Mouse (Mus musculus) ES-Bruce4 (cell line): ENCODE data around the gene Samd7. TPM values are rescaled to one million over a fixed set of nuclear protein-coding genes. Genes with fewer than 3 reads are reported as not detected.
"Not testable (repeated sequence)": the region's sequence is repeated elsewhere in the genome, so short reads cannot be mapped to it uniquely, and the experiment has no call there.

Experiments used
- H3K27ac ChIP-seq: 2 replicates; pipeline ENCODE4 v1.5.1; 2012; ENCODE audit warnings: low read length, inconsistent platforms; ENCODE audit not compliant: insufficient read depth
- H3K27me3 ChIP-seq: 2 replicates; pipeline ENCODE4 v1.6.1; 2012; ENCODE audit warnings: mild to moderate bottlenecking, low read length, inconsistent platforms; ENCODE audit not compliant: control insufficient read depth, poor library complexity, insufficient read depth, severe bottlenecking
- H3K36me3 ChIP-seq: 2 replicates; pipeline ENCODE4 v1.6.1; 2012; ENCODE audit warnings: inconsistent platforms, mild to moderate bottlenecking, low read length, moderate library complexity; ENCODE audit not compliant: control insufficient read depth, poor library complexity, insufficient read depth, severe bottlenecking
- H3K4me1 ChIP-seq: one replicate; pipeline ENCODE4 v1.8.1; 2011; ENCODE audit warnings: low read length; ENCODE audit not compliant: control insufficient read depth, insufficient read depth
- H3K4me3 ChIP-seq: 2 replicates; pipeline ENCODE4 v1.5.1; 2011; ENCODE audit warnings: low read depth, mild to moderate bottlenecking, low read length
- H3K9ac ChIP-seq: 2 replicates; pipeline ENCODE4 v1.6.1; 2012; ENCODE audit warnings: low read depth, mild to moderate bottlenecking, inconsistent platforms; ENCODE audit not compliant: poor library complexity, severe bottlenecking
- H3K9me3 ChIP-seq: replicated peaks from 2 replicates; pipeline ENCODE4 v1.6.1; 2012; ENCODE audit warnings: mild to moderate bottlenecking, low read length, inconsistent platforms; ENCODE audit not compliant: control insufficient read depth, poor library complexity, insufficient read depth, severe bottlenecking
- CTCF ChIP-seq: IDR thresholded peaks from one replicate; pipeline ENCODE4 v1.8.1; 2011; ENCODE audit warnings: low read depth, low read length
- EP300 ChIP-seq: IDR thresholded peaks from 2 replicates; pipeline ENCODE4 v1.6.1; 2011; ENCODE audit warnings: low read depth, low read length; ENCODE audit not compliant: insufficient read depth
- POLR2A ChIP-seq: IDR thresholded peaks from one replicate; pipeline ENCODE4 v1.8.1; 2011; ENCODE audit warnings: low read length; ENCODE audit not compliant: insufficient read depth
- polyA plus RNA-seq: library from polyadenylated mRNA; stranded (reverse); fragments of >200 nt; gene quantifications from 2 replicates; pipeline ENCODE4 v1.2.4, GENCODE M21; 2011; ENCODE audit warnings: low read depth; ENCODE audit not compliant: missing spikeins, insufficient read depth, insufficient read length

Gene Samd7
- polyA plus RNA-seq: not detected in 2 replicates

GRCm38 (mm10) chr3:30746006-30746405 is at the start of gene Samd7:
Gene Samd7, plus strand, starts transcription at chr3:30746293.
- TF ChIP-seq EP300 (no peak), POLR2A (no peak), CTCF (no peak)
- Histone ChIP-seq H3K36me3 (no peaks in the 10 kb centered on the region; the same call in 1 of the 2 replicates), H3K9ac (no peak within 1 kb of the TSS), H3K4me1 (no peaks in the 10 kb centered on the region), H3K27me3 (no peaks in the 10 kb centered on the region), H3K4me3 (no peak within 1 kb of the TSS), H3K27ac (no peak within 1 kb of the TSS), H3K9me3 (no peaks in the 10 kb centered on the region)

- H3K4me3 ChIP-seq: no peak overlapping the region
- H3K4me1 ChIP-seq: no peaks in the 10 kb centered on the region
- no peaks in the 10 kb centered on the region for H3K36me3 ChIP-seq
- no peaks in the 10 kb centered on the region for H3K9me3 ChIP-seq
- H3K27ac ChIP-seq: 0 out of 2 replicates have a peak overlapping the region, but pooled peaks have one; percentile 32
- TF ChIP-seq POLR2A (no peak), CTCF (no peak), EP300 (no peak)
- H3K27me3 ChIP-seq: no peaks in the 10 kb centered on the region
- no peak overlapping the region for H3K9ac ChIP-seq
Measured at GRCm38 (mm10) chr3:30696346-30696745, 49.7 kb upstream of the Samd7 start.

GRCm38 (mm10) chr3:30697891-30698290 is 48.2 kb upstream of the Samd7 start:
- Histone ChIP-seq H3K27ac (no peak overlapping the region), H3K36me3 (no peaks in the 10 kb centered on the region), H3K9ac (no peak overlapping the region), H3K4me1 (no peaks in the 10 kb centered on the region), H3K4me3 (no peak overlapping the region), H3K9me3 (no peaks in the 10 kb centered on the region), H3K27me3 (no peaks in the 10 kb centered on the region)
- TF ChIP-seq POLR2A (no peak), CTCF (no peak), EP300 (no peak)

- Histone ChIP-seq H3K27ac (peak within 1 kb of the TSS; percentile 51), H3K4me3 (peak within 1 kb of the TSS; percentile 87), H3K9ac (peak within 1 kb of the TSS; percentile 24)
- H3K4me1 ChIP-seq, H3K27me3 ChIP-seq, H3K9me3 ChIP-seq, H3K36me3 ChIP-seq: not testable (repeated sequence)
- TF ChIP-seq EP300: peak; percentile 53; the same call in 1 of the 2 replicates
Measured at GRCm38 (mm10) chr3:30699711-30700505, 46.2 kb upstream of the Samd7 start, which contains the start of gene Lrrc31. Gene Lrrc31, minus strand, starts transcription at chr3:30699843.

GRCm38 (mm10) chr3:30705977-30706376 is 40.1 kb upstream of the Samd7 start:
- Histone ChIP-seq H3K9me3 (no peaks in the 10 kb centered on the region), H3K36me3 (no peaks in the 10 kb centered on the region), H3K9ac (no peak overlapping the region), H3K4me3 (no peak overlapping the region), H3K4me1 (no peaks in the 10 kb centered on the region), H3K27me3 (no peaks in the 10 kb centered on the region), H3K27ac (no peak overlapping the region)
- TF ChIP-seq POLR2A (no peak), CTCF (no peak), EP300 (no peak)

GRCm38 (mm10) chr3:30706614-30707276 is 39.3 kb upstream of the Samd7 start:
- no peak overlapping the region for H3K4me3 ChIP-seq
- no peaks in the 10 kb centered on the region for H3K9me3 ChIP-seq
- no peak overlapping the region for H3K27ac ChIP-seq
- no peaks in the 10 kb centered on the region for H3K27me3 ChIP-seq
- H3K4me1 ChIP-seq: no peaks in the 10 kb centered on the region
- H3K9ac ChIP-seq: no peak overlapping the region
- H3K36me3 ChIP-seq: no peaks in the 10 kb centered on the region
- no peak for TF ChIP-seq EP300
- no peak for TF ChIP-seq CTCF
- TF ChIP-seq POLR2A: no peak
